Mouse (Mus musculus): ENCODE measurements around the gene Pias1.

- no peak for TF ChIP-seq REST (IDR thresholded peaks at IDR 0.05; ENCODE audit: insufficient read depth, insufficient read length)
- no peak for TF ChIP-seq POLR2A (IDR thresholded peaks at IDR 0.05; ENCODE audit: insufficient read length, low read depth)
- no peak for TF ChIP-seq E2F4 (IDR thresholded peaks at IDR 0.05; ENCODE audit: insufficient read depth)
- TF ChIP-seq POLR2AphosphoS2 (IDR thresholded peaks at IDR 0.05; ENCODE audit: insufficient read length, low read depth), result no peak
- no peak for TF ChIP-seq MYOD1 (IDR thresholded peaks at IDR 0.05; ENCODE audit: control insufficient read depth in 1 of 3, insufficient read length in 2 of 3, low read depth in 2 of 3)
- TF ChIP-seq TCF12 (IDR thresholded peaks at IDR 0.05; ENCODE audit: insufficient read depth, poor library complexity, severe bottlenecking), result no peak
Observed at GRCm38 (mm10) chr9:62917059-62917458, 70.7 kb downstream of the Pias1 start.
